Mouse (Mus musculus) neural tube, embryonic 15.5 days (tissue): ENCODE measurements at regions not wholly inside any gene's neighbourhood (a gene's known extent, or its start where the extent isn't known, plus 50 kb on each side); places are given as distances from the start of the nearest gene placed in this dataset.

Experiments used
- ATAC-seq: fragments of 200-750 bp; cut with Nextera tagmentation; 2 replicates; pipeline ENCODE4 v1.8.0; 2017; ENCODE audit warnings: mild to moderate bottlenecking, moderate TSS enrichment, moderate library complexity; ENCODE audit not compliant: low FRiP score
- H3K27ac ChIP-seq: fragments of 300-500 bp; sonication (generic); replicated peaks from 2 replicates; pipeline ENCODE4 v1.5.1; 2015; ENCODE audit warnings: mild to moderate bottlenecking, inconsistent platforms
- H3K27me3 ChIP-seq: fragments of 300-500 bp; sonication (generic); replicated peaks from 2 replicates; pipeline ENCODE4 v1.6.1; 2015; ENCODE audit warnings: inconsistent platforms
- H3K36me3 ChIP-seq: fragments of 300-500 bp; sonication (generic); 2 replicates; pipeline ENCODE4 v1.6.1; 2015; ENCODE audit warnings: inconsistent platforms
- H3K4me1 ChIP-seq: fragments of 300-500 bp; sonication (generic); 2 replicates; pipeline ENCODE4 v1.6.1; 2015; ENCODE audit warnings: inconsistent platforms
- H3K4me2 ChIP-seq: fragments of 300-500 bp; sonication (generic); 2 replicates; pipeline ENCODE4 v1.6.1; 2015; ENCODE audit warnings: inconsistent platforms, mild to moderate bottlenecking, moderate library complexity
- H3K4me3 ChIP-seq: fragments of 300-500 bp; sonication (generic); replicated peaks from 2 replicates; pipeline ENCODE4 v1.5.1; 2015; ENCODE audit warnings: mild to moderate bottlenecking, inconsistent platforms
- H3K9ac ChIP-seq: fragments of 300-500 bp; sonication (generic); replicated peaks from 2 replicates; pipeline ENCODE4 v1.6.1; 2015; ENCODE audit warnings: mild to moderate bottlenecking, inconsistent platforms
- H3K9me3 ChIP-seq: fragments of 300-500 bp; sonication (generic); replicated peaks from 2 replicates; pipeline ENCODE4 v1.6.1; 2016; ENCODE audit warnings: inconsistent platforms
- WGBS: fragments of 180-500 bp; shearing (Covaris S2); methylation state at CpG from one replicate; pipeline ENCODE4 v1.1.7; 2015; ENCODE audit warnings: mixed read lengths; 5-methylcytosine and 5-hydroxymethylcytosine counted together

DNA sequence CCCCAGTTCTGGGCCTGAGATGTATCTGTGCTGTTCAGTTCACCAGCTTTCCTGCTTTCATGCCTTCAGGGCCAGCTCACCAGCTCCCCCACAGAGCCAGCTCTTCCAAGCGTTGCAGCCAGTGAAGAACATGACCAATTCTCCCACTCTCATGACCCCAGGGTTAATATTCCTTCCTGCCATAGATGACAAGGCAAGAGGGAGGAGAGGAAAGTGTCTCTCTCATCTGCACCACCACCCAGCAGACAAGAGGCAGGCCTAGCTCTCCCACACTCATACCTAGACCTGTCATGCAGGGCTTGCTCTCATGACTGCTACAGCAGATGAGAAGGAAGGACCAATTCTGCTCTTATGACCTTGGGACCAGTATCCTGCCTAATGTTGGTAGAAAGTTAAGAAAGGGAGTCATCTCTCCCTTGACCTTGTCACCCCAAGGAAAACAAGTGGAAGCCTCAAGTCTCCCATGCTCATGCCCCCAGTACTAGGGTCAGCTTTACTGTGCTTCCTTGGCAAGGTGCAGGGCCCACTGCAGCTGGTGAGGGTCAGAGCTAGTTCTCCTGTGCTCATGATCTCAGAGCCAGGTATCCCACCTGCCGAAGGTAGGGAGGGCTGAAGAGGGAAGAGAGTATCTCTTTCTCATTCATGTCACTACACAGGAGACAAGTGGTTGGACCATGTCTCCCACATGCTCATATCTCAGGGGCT, 404.0 kb downstream of the Elavl2 start:
- ATAC-seq: no peak
- Histone ChIP-seq H3K4me2 (no peak overlapping the region), H3K27ac (no peak overlapping the region), H3K4me3 (no peak overlapping the region), H3K4me1 (no peaks in the 10 kb centered on the region), H3K9ac (no peak overlapping the region), H3K27me3 (no peaks in the 10 kb centered on the region), H3K9me3 (no peaks in the 10 kb centered on the region), H3K36me3 (no peaks in the 10 kb centered on the region)
- WGBS: 78% methylated on average over 2 of the region's 2 CpGs

DNA sequence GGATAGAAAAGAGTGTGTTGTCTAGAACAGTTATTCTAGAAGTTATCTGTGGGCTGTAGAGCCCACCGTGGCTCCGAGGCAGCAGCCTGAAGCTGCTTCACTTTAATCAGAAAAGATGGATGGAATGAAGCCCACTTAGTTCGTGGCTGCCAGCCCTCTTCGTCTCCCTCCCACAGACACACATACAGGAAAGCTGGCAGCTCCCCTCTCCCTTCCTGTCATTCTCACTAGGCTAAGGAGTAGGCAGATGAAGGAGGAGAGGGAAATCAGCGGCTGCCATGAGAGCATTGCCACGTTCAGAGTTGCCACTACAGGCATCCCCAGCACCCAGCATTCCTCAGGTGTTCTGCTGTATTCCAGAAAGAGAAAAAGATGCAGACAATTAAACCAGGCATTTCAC, 435.9 kb downstream of the Elavl2 start:
- H3K27ac ChIP-seq: no peak overlapping the region
- no peaks in the 10 kb centered on the region for H3K36me3 ChIP-seq
- WGBS: 69% methylated on average over 6 of the region's 6 CpGs
- no peak for ATAC-seq
- no peak overlapping the region for H3K4me2 ChIP-seq
- no peaks in the 10 kb centered on the region for H3K4me1 ChIP-seq
- H3K9me3 ChIP-seq: no peaks in the 10 kb centered on the region
- H3K27me3 ChIP-seq: no peaks in the 10 kb centered on the region
- H3K9ac ChIP-seq: no peak overlapping the region
- no peak overlapping the region for H3K4me3 ChIP-seq

DNA sequence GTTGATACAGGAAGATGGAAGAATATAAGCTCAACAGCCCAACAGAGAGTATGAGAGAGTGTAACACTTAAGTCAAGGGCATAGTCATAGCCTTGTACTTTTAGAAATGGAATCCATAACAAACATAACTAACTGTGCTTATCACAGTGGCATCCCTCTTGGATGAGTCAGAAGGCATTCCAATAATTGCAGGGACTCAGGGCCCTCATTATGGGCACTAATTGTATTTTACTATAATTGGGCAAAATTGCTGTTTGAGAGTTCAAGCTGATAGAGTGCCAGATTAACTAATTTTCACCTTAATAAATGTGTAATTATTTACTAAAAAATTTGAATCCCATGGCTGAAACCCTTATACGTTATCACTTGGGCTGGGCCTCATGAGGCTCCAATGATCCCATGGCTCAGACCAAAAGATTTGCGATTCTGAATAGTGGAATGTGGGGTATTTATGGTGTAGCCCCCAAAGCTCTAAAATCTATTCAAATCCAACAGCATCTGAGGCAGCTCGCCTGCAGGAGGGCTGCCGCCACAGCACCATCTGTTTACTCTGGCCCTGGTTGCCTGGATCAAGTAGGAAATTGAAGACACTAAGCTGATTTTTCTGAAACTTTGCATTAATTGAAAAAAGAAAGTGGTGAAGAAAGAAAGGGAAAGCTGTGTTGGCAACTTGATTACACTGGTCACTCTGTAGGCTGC, 456.7 kb downstream of the Elavl2 start:
- ATAC-seq: no peak
- no peak overlapping the region for H3K4me2 ChIP-seq
- no peaks in the 10 kb centered on the region for H3K27me3 ChIP-seq
- H3K36me3 ChIP-seq: no peaks in the 10 kb centered on the region
- H3K4me3 ChIP-seq: no peak overlapping the region
- 42% methylated on average over 4 of the region's 4 CpGs for WGBS
- H3K27ac ChIP-seq: no peak overlapping the region
- no peak overlapping the region for H3K9ac ChIP-seq
- H3K4me1 ChIP-seq: no peaks in the 10 kb centered on the region
- no peaks in the 10 kb centered on the region for H3K9me3 ChIP-seq

DNA sequence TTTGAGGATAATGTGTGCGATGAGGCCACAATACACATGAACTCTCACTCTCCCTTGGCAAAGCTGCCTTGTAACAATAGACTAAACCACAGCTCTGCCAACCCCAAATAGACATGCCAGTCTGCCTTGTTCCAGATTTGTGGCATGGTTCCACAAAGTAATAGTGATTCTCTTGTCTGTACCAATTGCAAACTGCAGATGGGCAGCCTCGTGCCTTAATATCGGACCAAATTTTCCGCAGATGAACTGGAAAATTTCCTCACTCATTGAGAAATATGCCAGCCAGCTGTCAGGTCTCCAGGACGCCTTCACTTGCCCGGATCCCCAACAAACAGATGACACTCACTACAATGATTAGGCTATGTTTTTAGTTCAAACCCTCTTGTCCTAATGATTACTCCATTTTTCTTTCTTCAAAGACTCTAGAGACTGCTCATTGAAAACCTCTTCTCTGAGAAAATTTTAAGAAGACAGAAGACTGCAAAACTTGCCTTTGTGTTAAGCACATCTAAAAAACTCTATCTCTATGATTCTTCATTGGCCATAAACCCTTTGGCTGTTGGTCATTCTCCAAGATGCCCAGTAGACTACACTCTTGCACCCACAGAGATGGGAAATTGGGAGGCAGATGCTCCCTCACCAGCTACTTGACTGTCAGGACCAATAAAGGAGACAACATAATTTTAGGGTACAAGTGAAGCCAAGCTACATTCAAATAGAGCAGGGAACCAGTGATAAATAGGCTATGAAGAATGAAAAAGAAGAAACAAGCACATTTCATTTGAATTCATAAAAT, 483.1 kb downstream of the Elavl2 start:
- H3K36me3 ChIP-seq: no peaks in the 10 kb centered on the region
- H3K4me2 ChIP-seq: no peak overlapping the region
- no peak overlapping the region for H3K27ac ChIP-seq
- no peak overlapping the region for H3K4me3 ChIP-seq
- no peaks in the 10 kb centered on the region for H3K4me1 ChIP-seq
- ATAC-seq: peak; percentile 61; the same call in 1 of the 2 replicates
- H3K9ac ChIP-seq: no peak overlapping the region
- no peaks in the 10 kb centered on the region for H3K9me3 ChIP-seq
- H3K27me3 ChIP-seq: no peaks in the 10 kb centered on the region
- 85% methylated on average over 6 of the region's 6 CpGs for WGBS

DNA sequence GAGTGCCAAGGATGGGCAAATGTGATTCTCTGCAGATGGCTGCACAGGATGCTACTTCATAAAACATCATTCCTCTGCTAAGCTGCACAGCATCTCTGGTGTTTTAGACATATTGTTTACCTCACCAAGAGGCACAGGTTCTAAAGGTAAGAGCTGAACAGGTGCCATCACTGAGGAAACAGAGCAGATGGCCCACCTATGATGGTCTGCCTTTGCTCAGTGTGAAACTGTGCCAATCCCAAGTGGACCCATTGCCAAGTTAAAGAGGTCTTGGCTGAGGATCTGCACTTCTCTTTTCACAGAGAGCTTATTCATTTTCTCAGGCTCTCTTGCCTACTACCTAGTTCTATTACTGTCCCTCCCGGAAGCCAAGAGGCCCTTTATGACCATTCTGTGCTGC, 494.3 kb downstream of the Elavl2 start:
- Histone ChIP-seq H3K27me3 (no peaks in the 10 kb centered on the region), H3K4me3 (no peak overlapping the region), H3K9me3 (no peaks in the 10 kb centered on the region), H3K9ac (no peak overlapping the region), H3K4me2 (no peak overlapping the region), H3K27ac (no peak overlapping the region), H3K36me3 (no peaks in the 10 kb centered on the region), H3K4me1 (no peaks in the 10 kb centered on the region)
- 0 out of 2 replicates have a peak, but pooled peaks have one; percentile 28 for ATAC-seq
- 73% methylated on average over 1 of the region's 1 CpGs for WGBS

DNA sequence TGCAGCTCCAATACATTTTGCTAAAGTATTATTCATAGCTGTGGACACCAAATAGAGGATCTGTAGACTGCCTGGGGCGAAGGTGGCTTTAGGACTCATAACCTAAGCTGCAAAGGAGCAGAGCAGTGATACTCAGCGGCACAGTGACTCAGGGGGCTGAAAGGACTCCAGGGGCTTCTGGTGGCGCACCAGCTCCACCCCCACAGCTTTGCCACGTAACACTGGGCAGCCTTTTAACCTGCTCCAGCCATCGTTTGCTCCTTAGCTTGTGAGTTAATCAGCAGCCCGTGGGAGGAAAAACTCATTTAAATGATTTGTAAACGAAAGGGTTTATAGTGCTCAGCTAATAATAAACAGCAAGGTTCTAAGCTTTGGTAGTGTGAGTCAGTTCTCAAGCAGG, 532.4 kb downstream of the Elavl2 start:
- H3K27me3 ChIP-seq: no peaks in the 10 kb centered on the region
- no peaks in the 10 kb centered on the region for H3K36me3 ChIP-seq
- H3K4me1 ChIP-seq: no peaks in the 10 kb centered on the region
- H3K27ac ChIP-seq: no peak overlapping the region
- no peak for ATAC-seq
- no peak overlapping the region for H3K9ac ChIP-seq
- H3K4me2 ChIP-seq: no peak overlapping the region
- no peaks in the 10 kb centered on the region for H3K9me3 ChIP-seq
- H3K4me3 ChIP-seq: no peak overlapping the region
- 45% methylated on average over 7 of the region's 7 CpGs for WGBS

DNA sequence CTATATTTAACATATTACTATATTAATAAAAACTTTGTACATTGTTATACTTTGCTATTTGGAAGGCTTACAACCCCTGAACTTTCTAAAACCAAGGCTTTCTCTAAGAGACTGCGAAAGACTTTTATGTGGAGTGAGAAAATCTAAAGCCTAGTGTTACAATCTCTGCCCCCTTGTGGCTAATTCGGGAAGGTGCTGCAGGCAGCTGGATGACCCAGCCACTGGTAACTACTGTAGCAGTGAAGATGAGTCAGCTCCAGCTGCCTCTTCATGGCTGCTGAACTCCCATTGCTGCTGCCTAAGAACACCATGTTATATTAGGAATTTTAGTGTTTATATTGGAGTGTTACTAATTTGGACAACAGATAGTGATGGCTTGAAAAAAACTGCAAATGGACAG, 539.7 kb downstream of the Elavl2 start:
- H3K27me3 ChIP-seq: no peaks in the 10 kb centered on the region
- no peak overlapping the region for H3K4me2 ChIP-seq
- no peaks in the 10 kb centered on the region for H3K36me3 ChIP-seq
- no peaks in the 10 kb centered on the region for H3K9me3 ChIP-seq
- no peaks in the 10 kb centered on the region for H3K4me1 ChIP-seq
- H3K4me3 ChIP-seq: no peak overlapping the region
- no peak overlapping the region for H3K27ac ChIP-seq
- no peak for ATAC-seq
- 37% methylated on average over 2 of the region's 2 CpGs for WGBS
- no peak overlapping the region for H3K9ac ChIP-seq

DNA sequence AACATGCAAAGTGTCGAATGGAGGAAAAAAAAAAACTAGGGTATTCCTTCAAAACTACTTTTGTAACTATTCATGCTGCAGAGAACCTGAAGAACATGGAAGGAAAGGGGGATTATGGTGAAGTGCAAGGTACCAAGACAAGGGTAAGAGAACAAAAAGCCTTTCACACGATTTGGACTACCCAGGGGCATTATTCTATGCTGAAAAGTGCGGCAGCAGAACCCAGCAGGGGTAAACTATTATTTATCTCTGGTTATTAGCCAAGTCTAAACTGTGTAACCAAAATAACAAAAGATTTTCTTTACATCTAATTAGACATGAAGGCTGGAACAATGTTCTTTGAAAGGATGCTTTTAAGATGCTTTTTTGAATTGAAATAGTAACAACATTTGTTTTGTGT, 560.8 kb downstream of the Elavl2 start:
- no peaks in the 10 kb centered on the region for H3K9me3 ChIP-seq
- no peak overlapping the region for H3K4me2 ChIP-seq
- H3K9ac ChIP-seq: no peak overlapping the region
- no peaks in the 10 kb centered on the region for H3K27me3 ChIP-seq
- H3K36me3 ChIP-seq: no peaks in the 10 kb centered on the region
- H3K4me3 ChIP-seq: no peak overlapping the region
- no peak overlapping the region for H3K27ac ChIP-seq
- no peak for ATAC-seq
- WGBS: 30% methylated on average over 3 of the region's 3 CpGs
- H3K4me1 ChIP-seq: no peaks in the 10 kb centered on the region

DNA sequence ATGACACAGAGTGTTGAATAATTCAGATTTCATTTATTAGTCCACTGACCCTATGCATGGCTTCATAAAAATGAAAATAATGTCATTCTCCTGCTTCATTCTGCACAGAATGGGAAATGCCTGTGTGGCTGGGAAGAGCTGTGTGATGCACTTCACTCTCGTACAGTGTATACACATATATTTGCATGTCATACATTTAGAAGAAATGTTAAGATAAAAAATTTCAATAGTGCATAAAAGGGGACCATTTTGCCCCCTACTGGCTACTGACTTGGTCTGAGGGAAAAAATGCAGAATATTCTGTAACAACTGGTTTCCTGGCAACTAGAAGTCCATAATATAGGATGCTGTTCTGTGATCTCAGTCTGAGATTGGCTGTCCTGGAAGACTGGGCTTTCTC, 580.5 kb downstream of the Zfp352 start:
- WGBS: 72% methylated on average over 1 of the region's 1 CpGs
- no peak overlapping the region for H3K4me2 ChIP-seq
- no peak overlapping the region for H3K9ac ChIP-seq
- no peak overlapping the region for H3K4me3 ChIP-seq
- H3K9me3 ChIP-seq: no peaks in the 10 kb centered on the region
- no peak overlapping the region for H3K27ac ChIP-seq
- no peak for ATAC-seq
- H3K4me1 ChIP-seq: no peaks in the 10 kb centered on the region
- H3K27me3 ChIP-seq: no peaks in the 10 kb centered on the region
- H3K36me3 ChIP-seq: no peaks in the 10 kb centered on the region

DNA sequence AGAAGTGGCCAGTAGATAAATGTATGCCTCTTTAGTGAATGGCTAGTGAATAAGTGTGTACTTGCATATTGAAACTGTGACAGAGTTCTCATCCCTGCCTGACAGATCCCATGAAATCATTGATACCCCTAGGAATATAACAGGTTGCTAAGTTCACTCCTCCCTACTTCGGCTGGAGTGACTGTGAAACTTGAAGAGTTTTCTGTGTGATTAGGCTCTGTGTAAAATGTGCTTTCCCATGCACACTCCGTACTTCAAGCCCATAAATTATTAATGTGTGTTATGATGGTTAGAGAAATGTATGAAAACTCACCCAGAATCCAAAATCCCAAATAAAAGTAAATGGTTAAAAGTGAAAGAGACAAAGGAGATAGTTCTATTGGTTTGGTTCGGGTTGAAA, 580.0 kb downstream of the Zfp352 start:
- Histone ChIP-seq H3K4me1 (no peaks in the 10 kb centered on the region), H3K4me2 (no peak overlapping the region), H3K9me3 (no peaks in the 10 kb centered on the region), H3K4me3 (no peak overlapping the region), H3K36me3 (no peaks in the 10 kb centered on the region), H3K27ac (no peak overlapping the region), H3K9ac (no peak overlapping the region), H3K27me3 (no peaks in the 10 kb centered on the region)
- 69% methylated on average over 3 of the region's 3 CpGs for WGBS
- ATAC-seq: no peak

DNA sequence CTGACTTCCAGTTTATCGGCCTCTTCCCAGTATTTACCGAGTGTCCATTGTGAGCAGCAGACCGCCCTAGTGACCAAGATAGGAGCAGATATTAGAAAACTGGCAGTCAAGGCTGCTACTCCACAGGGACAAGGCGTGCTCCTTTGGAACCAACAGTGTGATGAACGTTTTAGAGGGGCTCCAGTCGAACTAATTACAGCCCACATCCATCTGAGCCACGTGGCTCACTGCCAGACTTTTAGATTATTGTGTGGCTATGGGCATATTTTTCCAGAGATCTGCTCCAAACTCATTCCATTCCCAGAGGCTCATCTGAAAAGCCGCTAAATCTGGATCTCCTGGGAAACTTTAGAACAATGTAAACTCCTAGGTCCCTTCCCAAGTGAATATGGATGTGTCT, 578.9 kb downstream of the Zfp352 start:
- no peak overlapping the region for H3K4me3 ChIP-seq
- no peak overlapping the region for H3K27ac ChIP-seq
- no peak overlapping the region for H3K9ac ChIP-seq
- H3K27me3 ChIP-seq: no peaks in the 10 kb centered on the region
- ATAC-seq: 0 out of 2 replicates have a peak, but pooled peaks have one; percentile 21
- no peaks in the 10 kb centered on the region for H3K36me3 ChIP-seq
- no peaks in the 10 kb centered on the region for H3K4me1 ChIP-seq
- H3K9me3 ChIP-seq: no peaks in the 10 kb centered on the region
- 54% methylated on average over 8 of the region's 8 CpGs for WGBS
- H3K4me2 ChIP-seq: no peak overlapping the region
